Mouse (Mus musculus): ENCODE data around the gene Runx2.
A peak's percentile ranks its signal among the peaks of the same experiment; 100 is the strongest.

- TF ChIP-seq CTCF (IDR thresholded peaks at IDR 0.05; ENCODE audit: low read depth) (peak; percentile 68), EP300 (IDR thresholded peaks at IDR 0.05; ENCODE audit: low read depth) (no peak)
These were observed 141.8 kb downstream of the Runx2 start for GRCm38 (mm10) chr17:44672806-44673205.
